Mouse (Mus musculus): ENCODE results near the gene Tmem252.

- TF ChIP-seq CTCF (IDR thresholded peaks at IDR 0.05; ENCODE audit: extremely low read depth, insufficient read length, insufficient replicate concordance, low read depth, low read length): no peak
- TF ChIP-seq POLR2A (IDR thresholded peaks at IDR 0.05; ENCODE audit: low read depth, low read length): no peak
These were observed 16.8 kb upstream of the Tmem252 start for GRCm38 (mm10) chr19:24656981-24657380.
